Mouse (Mus musculus): ENCODE data around the gene Ctrl. TPM values are rescaled to one million over a fixed set of nuclear protein-coding genes. Genes with fewer than 3 reads are reported as not detected.

Gene Ctrl
- polyA plus RNA-seq, 1 experiment from 2014 or later = 1.1 TPM

DNA sequence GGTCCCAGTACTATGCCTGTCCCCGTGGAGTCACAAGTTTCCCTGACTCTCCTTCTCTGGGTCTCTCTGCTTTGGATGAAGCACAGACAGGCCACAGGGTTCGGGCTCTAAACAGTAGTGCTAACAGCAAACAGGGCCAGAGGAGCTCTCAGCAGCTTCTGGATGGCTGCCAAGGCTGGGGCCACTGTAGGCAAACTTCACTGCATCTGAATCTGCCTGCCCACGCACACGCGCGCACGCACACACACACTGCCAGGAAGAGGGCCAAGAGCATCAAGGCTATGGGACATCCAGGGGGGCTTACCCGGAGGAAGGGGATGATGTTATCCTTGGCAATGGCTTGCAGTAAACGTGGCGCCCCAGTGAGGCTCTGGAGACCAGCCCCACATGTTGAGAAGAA is 15.7 kb upstream of the Ctrl start:
- DNase-seq (ENCODE audit: low spot score) = no peak
- WGBS = 93% methylated on average over 10 of the region's 10 CpGs
- Histone ChIP-seq H3K4me2 (ENCODE audit: low read depth) (no peak overlapping the region), H3K9ac (ENCODE audit: low read length) (no peak overlapping the region), H3K4me1 (ENCODE audit: control insufficient read depth, insufficient read depth, low read length) (no peaks in the 10 kb centered on the region), H3K9me3 (ENCODE audit: control insufficient read depth, low read length) (no peaks in the 10 kb centered on the region), H3K4me3 (ENCODE audit: low read depth, low read length) (no peak overlapping the region), H3K27me3 (ENCODE audit: control insufficient read depth, insufficient read depth, low read length) (no peaks in the 10 kb centered on the region), H3K36me3 (ENCODE audit: control insufficient read depth, insufficient read depth, low read length) (peaks cover 5% of the 10 kb centered on the region), H3K27ac (ENCODE audit: low read depth, low read length) (no peak overlapping the region)
- no peak for ATAC-seq (ENCODE audit: insufficient read depth, low FRiP score, low TSS enrichment)

- 81% methylated on average over 8 of the region's 8 CpGs for WGBS
- H3K9ac ChIP-seq (ENCODE audit: low read length) = no peak within 1 kb of the TSS
- no peaks in the 10 kb centered on the region for H3K9me3 ChIP-seq (ENCODE audit: control insufficient read depth, low read length)
- H3K36me3 ChIP-seq (ENCODE audit: control insufficient read depth, insufficient read depth, low read length) = peaks cover 5% of the 10 kb centered on the region
- DNase-seq (ENCODE audit: low spot score) (no peak), ATAC-seq (ENCODE audit: insufficient read depth, low FRiP score, low TSS enrichment) (no peak)
- no peak within 1 kb of the TSS for H3K4me3 ChIP-seq (ENCODE audit: low read depth, low read length)
- no peaks in the 10 kb centered on the region for H3K27me3 ChIP-seq (ENCODE audit: control insufficient read depth, insufficient read depth, low read length)
- no peak within 1 kb of the TSS for H3K27ac ChIP-seq (ENCODE audit: low read depth, low read length)
- no peak within 1 kb of the TSS for H3K4me2 ChIP-seq (ENCODE audit: low read depth)
- H3K4me1 ChIP-seq (ENCODE audit: control insufficient read depth, insufficient read depth, low read length) = no peaks in the 10 kb centered on the region
These were observed 9.7 kb upstream of the Ctrl start, which contains the start of gene Lcat for GRCm38 (mm10) chr8:105943321-105943739. Gene Lcat (minus strand): TSS chr8:105943382.

- Histone ChIP-seq H3K9ac (ENCODE audit: low read length) (no peak overlapping the region), H3K4me2 (ENCODE audit: low read depth) (no peak overlapping the region), H3K4me1 (ENCODE audit: control insufficient read depth, insufficient read depth, low read length) (peaks cover 4% of the 10 kb centered on the region; the same call in 1 of the 2 replicates), H3K27me3 (ENCODE audit: control insufficient read depth, insufficient read depth, low read length) (no peaks in the 10 kb centered on the region), H3K4me3 (ENCODE audit: low read depth, low read length) (no peak overlapping the region), H3K27ac (ENCODE audit: low read depth, low read length) (no peak overlapping the region), H3K36me3 (ENCODE audit: control insufficient read depth, insufficient read depth, low read length) (peaks cover 5% of the 10 kb centered on the region), H3K9me3 (ENCODE audit: control insufficient read depth, low read length) (no peaks in the 10 kb centered on the region)
- 100% methylated on average over 5 of the region's 5 CpGs for WGBS
- ATAC-seq (ENCODE audit: insufficient read depth, low FRiP score, low TSS enrichment) (no peak), DNase-seq (ENCODE audit: low spot score) (no peak)
These were observed 8.9 kb upstream of the Ctrl start for GRCm38 (mm10) chr8:105942542-105942941.

- 96% methylated on average over 11 of the region's 11 CpGs for WGBS
- H3K36me3 ChIP-seq (ENCODE audit: control insufficient read depth, insufficient read depth, low read length) = peaks cover 5% of the 10 kb centered on the region
- no peak overlapping the region for H3K4me3 ChIP-seq (ENCODE audit: low read depth, low read length)
- DNase-seq (ENCODE audit: low spot score) = no peak
- no peak for ATAC-seq (ENCODE audit: insufficient read depth, low FRiP score, low TSS enrichment)
- H3K4me2 ChIP-seq (ENCODE audit: low read depth) = no peak overlapping the region
- H3K27me3 ChIP-seq (ENCODE audit: control insufficient read depth, insufficient read depth, low read length) = no peaks in the 10 kb centered on the region
- H3K9ac ChIP-seq (ENCODE audit: low read length) = no peak overlapping the region
- no peaks in the 10 kb centered on the region for H3K9me3 ChIP-seq (ENCODE audit: control insufficient read depth, low read length)
- H3K27ac ChIP-seq (ENCODE audit: low read depth, low read length) = no peak overlapping the region
- peaks cover 4% of the 10 kb centered on the region; the same call in 1 of the 2 replicates for H3K4me1 ChIP-seq (ENCODE audit: control insufficient read depth, insufficient read depth, low read length)
These were observed 8.4 kb upstream of the Ctrl start for GRCm38 (mm10) chr8:105942026-105942425.

DNA sequence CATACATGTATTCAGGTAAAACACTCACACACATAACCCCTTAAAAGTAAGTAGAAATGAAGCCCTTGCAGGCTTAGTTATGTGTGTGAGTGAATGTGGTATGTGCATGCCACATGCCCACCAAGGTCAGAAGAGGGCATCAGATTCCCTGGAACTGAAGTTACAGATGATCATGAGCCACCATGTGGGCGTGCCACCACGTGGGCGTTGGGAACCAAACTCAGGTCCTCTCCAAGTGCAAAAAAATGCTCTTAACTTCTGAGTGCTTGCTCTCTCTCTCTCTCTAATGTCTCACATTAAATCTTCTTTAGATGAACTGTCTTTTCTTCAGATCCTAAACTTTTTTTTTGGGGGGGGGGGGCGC is 4.6 kb upstream of the Ctrl start, which contains the start of gene Psmb10:
Gene Psmb10, minus strand, starts transcription at position 139 of the 364 bp plus-strand sequence.
- peak within 1 kb of the TSS; percentile 83 for H3K27ac ChIP-seq (ENCODE audit: low read depth, low read length)
- peak within 1 kb of the TSS; percentile 97 for H3K4me2 ChIP-seq (ENCODE audit: low read depth)
- no peak for ATAC-seq (ENCODE audit: insufficient read depth, low FRiP score, low TSS enrichment)
- peak within 1 kb of the TSS; percentile 74 for H3K4me3 ChIP-seq (ENCODE audit: low read depth, low read length)
- peak within 1 kb of the TSS; percentile 79 for H3K9ac ChIP-seq (ENCODE audit: low read length)
- DNase-seq (ENCODE audit: low spot score) = no peak
- no peaks in the 10 kb centered on the region for H3K27me3 ChIP-seq (ENCODE audit: control insufficient read depth, insufficient read depth, low read length)
- H3K4me1 ChIP-seq (ENCODE audit: control insufficient read depth, insufficient read depth, low read length) = peaks cover 10% of the 10 kb centered on the region
- H3K9me3 ChIP-seq (ENCODE audit: control insufficient read depth, low read length) = no peaks in the 10 kb centered on the region
- 43% methylated on average over 4 of the region's 4 CpGs for WGBS
- H3K36me3 ChIP-seq (ENCODE audit: control insufficient read depth, insufficient read depth, low read length) = no peaks in the 10 kb centered on the region

DNA sequence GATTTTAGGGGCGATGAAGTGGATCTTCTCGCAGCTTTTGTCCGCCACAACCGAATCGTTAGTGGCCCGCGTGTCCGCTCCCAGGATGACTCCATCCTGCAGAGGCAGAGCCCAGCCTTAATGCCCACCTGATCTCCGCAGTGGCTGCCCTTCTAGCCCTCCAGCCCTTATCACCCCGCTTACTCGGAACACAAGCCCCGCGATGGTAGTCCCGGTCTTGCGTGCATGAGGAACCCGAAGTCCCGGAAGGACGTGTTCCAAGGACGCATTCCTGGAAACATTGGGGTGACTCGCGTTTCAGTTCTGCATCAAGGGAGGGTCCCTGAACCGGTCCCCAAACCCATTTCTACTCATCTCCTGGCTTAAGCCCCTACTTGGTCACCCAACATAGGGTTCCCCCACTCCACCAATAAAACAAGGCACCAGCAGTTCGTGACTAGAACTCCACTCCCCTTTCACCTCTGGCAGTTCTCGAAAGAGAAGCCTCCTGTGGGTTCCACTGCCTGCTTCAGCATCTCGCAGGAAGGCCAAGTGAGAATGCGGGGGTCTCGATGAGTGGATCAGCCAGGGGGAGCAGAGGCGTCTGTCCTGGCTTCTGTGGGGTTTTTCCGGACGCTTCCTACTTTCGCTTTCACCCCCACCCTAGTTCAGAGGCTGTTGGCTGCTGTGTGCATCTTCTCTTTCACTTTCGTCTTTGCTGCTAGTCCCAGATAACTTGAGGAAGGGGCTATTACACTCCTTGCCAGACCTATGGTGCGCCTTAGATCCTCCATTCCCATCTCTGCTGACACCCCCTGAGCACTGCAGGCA is 4.0 kb upstream of the Ctrl start:
- Histone ChIP-seq H3K9me3 (ENCODE audit: control insufficient read depth, low read length) (no peaks in the 10 kb centered on the region), H3K4me1 (ENCODE audit: control insufficient read depth, insufficient read depth, low read length) (peaks cover 10% of the 10 kb centered on the region), H3K9ac (ENCODE audit: low read length) (peak overlapping the region; percentile 79), H3K36me3 (ENCODE audit: control insufficient read depth, insufficient read depth, low read length) (no peaks in the 10 kb centered on the region), H3K27me3 (ENCODE audit: control insufficient read depth, insufficient read depth, low read length) (no peaks in the 10 kb centered on the region), H3K4me2 (ENCODE audit: low read depth) (peak overlapping the region; percentile 97), H3K27ac (ENCODE audit: low read depth, low read length) (peak overlapping the region; percentile 83), H3K4me3 (ENCODE audit: low read depth, low read length) (peak overlapping the region; percentile 74)
- peak; percentile 51 for DNase-seq (ENCODE audit: low spot score)
- under 1% methylated on average over 33 of the region's 33 CpGs for WGBS
- ATAC-seq (ENCODE audit: insufficient read depth, low FRiP score, low TSS enrichment) = peak; percentile 59

- H3K4me1 ChIP-seq (ENCODE audit: control insufficient read depth, insufficient read depth, low read length) = peaks cover 10% of the 10 kb centered on the region
- peak; percentile 87 for DNase-seq (ENCODE audit: low spot score)
- WGBS = under 1% methylated on average over 30 of the region's 30 CpGs
- peak; percentile 91 for ATAC-seq (ENCODE audit: insufficient read depth, low FRiP score, low TSS enrichment)
- peak overlapping the region; percentile 83 for H3K27ac ChIP-seq (ENCODE audit: low read depth, low read length)
- H3K36me3 ChIP-seq (ENCODE audit: control insufficient read depth, insufficient read depth, low read length) = no peaks in the 10 kb centered on the region
- H3K9me3 ChIP-seq (ENCODE audit: control insufficient read depth, low read length) = no peaks in the 10 kb centered on the region
- peak overlapping the region; percentile 97 for H3K4me2 ChIP-seq (ENCODE audit: low read depth)
- H3K27me3 ChIP-seq (ENCODE audit: control insufficient read depth, insufficient read depth, low read length) = no peaks in the 10 kb centered on the region
- peak overlapping the region; percentile 74 for H3K4me3 ChIP-seq (ENCODE audit: low read depth, low read length)
- H3K9ac ChIP-seq (ENCODE audit: low read length) = peak overlapping the region; percentile 79
These were observed 3.3 kb upstream of the Ctrl start for GRCm38 (mm10) chr8:105936866-105937475.

DNA sequence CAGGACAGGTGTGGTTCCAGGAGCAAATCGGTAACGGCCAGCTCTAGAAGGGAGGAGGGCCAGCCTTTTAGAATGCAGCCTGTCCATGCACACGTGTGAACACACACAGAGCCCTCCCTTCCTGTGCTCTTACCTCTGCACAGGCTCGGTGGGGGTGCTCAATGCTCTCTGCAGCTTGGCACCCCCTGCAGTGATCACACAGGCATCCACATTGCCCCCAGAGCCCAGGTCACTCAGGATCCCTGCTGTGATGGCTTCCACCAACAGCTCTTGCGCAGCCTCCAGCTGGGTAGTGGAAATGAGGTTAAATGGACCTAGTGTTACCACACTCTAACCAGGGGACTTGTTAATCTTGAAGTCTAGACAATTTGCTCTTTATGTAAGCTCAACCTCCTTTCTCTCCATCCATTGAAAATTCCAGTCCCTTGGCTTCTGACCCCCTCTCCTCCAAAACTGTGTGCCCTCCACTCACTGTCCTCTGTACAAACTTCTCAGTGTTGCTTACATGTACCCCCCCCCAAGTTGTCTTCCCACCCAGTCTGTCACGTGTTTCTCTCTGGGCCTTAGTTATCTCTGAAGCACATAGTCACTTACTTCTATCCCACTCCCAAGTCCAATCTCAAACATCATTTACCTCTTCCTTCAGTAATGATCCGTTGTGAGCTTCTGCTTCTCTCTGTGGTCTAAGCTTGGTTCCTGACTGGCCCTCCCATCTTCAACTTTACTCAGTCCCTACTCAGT is 2.4 kb upstream of the Ctrl start:
- peak; percentile 21 for DNase-seq (ENCODE audit: low spot score)
- H3K9ac ChIP-seq (ENCODE audit: low read length) = peak overlapping the region; percentile 73
- no peak overlapping the region for H3K27ac ChIP-seq (ENCODE audit: low read depth, low read length)
- H3K9me3 ChIP-seq (ENCODE audit: control insufficient read depth, low read length) = no peaks in the 10 kb centered on the region
- ATAC-seq (ENCODE audit: insufficient read depth, low FRiP score, low TSS enrichment) = no peak
- peaks cover 10% of the 10 kb centered on the region for H3K4me1 ChIP-seq (ENCODE audit: control insufficient read depth, insufficient read depth, low read length)
- H3K27me3 ChIP-seq (ENCODE audit: control insufficient read depth, insufficient read depth, low read length) = no peaks in the 10 kb centered on the region
- 27% methylated on average over 7 of the region's 7 CpGs for WGBS
- peak overlapping the region; percentile 97 for H3K4me2 ChIP-seq (ENCODE audit: low read depth)
- H3K4me3 ChIP-seq (ENCODE audit: low read depth, low read length) = peak overlapping the region; percentile 74
- H3K36me3 ChIP-seq (ENCODE audit: control insufficient read depth, insufficient read depth, low read length) = no peaks in the 10 kb centered on the region

Data from neural tube, embryonic 11.5 days (tissue).